Mouse (Mus musculus) neural tube, embryonic 15.5 days (tissue): ENCODE data around the gene Cox6a1. TPM values are rescaled to one million over a fixed set of nuclear protein-coding genes. Genes with fewer than 3 reads are reported as not detected.

Experiments
- ATAC-seq: fragments of 200-750 bp; cut with Nextera tagmentation; 2 replicates; pipeline ENCODE4 v1.8.0; 2017; ENCODE audit warnings: mild to moderate bottlenecking, moderate TSS enrichment, moderate library complexity; ENCODE audit not compliant: low FRiP score
- H3K27ac ChIP-seq: fragments of 300-500 bp; sonication (generic); replicated peaks from 2 replicates; pipeline ENCODE4 v1.5.1; 2015; ENCODE audit warnings: mild to moderate bottlenecking, inconsistent platforms
- H3K27me3 ChIP-seq: fragments of 300-500 bp; sonication (generic); replicated peaks from 2 replicates; pipeline ENCODE4 v1.6.1; 2015; ENCODE audit warnings: inconsistent platforms
- H3K36me3 ChIP-seq: fragments of 300-500 bp; sonication (generic); 2 replicates; pipeline ENCODE4 v1.6.1; 2015; ENCODE audit warnings: inconsistent platforms
- H3K4me1 ChIP-seq: fragments of 300-500 bp; sonication (generic); 2 replicates; pipeline ENCODE4 v1.6.1; 2015; ENCODE audit warnings: inconsistent platforms
- H3K4me2 ChIP-seq: fragments of 300-500 bp; sonication (generic); 2 replicates; pipeline ENCODE4 v1.6.1; 2015; ENCODE audit warnings: inconsistent platforms, mild to moderate bottlenecking, moderate library complexity
- H3K4me3 ChIP-seq: fragments of 300-500 bp; sonication (generic); replicated peaks from 2 replicates; pipeline ENCODE4 v1.5.1; 2015; ENCODE audit warnings: mild to moderate bottlenecking, inconsistent platforms
- H3K9ac ChIP-seq: fragments of 300-500 bp; sonication (generic); replicated peaks from 2 replicates; pipeline ENCODE4 v1.6.1; 2015; ENCODE audit warnings: mild to moderate bottlenecking, inconsistent platforms
- H3K9me3 ChIP-seq: fragments of 300-500 bp; sonication (generic); replicated peaks from 2 replicates; pipeline ENCODE4 v1.6.1; 2016; ENCODE audit warnings: inconsistent platforms
- WGBS: fragments of 180-500 bp; shearing (Covaris S2); methylation state at CpG from one replicate; pipeline ENCODE4 v1.1.7; 2015; ENCODE audit warnings: mixed read lengths; 5-methylcytosine and 5-hydroxymethylcytosine counted together
- polyA plus RNA-seq: library from polyadenylated mRNA; unstranded; fragments of >200 nt; fragmentation: Nextera tagmentation; extraction: Ambion mirVana; gene quantifications from 2 replicates; pipeline ENCODE4 v1.2.1, GENCODE M21; 2015

Cox6a1 gene
- polyA plus RNA-seq, 1 experiment from 2014 or later, result 1,358 TPM

GRCm38 (mm10) chr5:115341314-115342165 is 7.2 kb downstream of the Cox6a1 start:
- 12% methylated on average over 36 of the region's 36 CpGs for WGBS
- peaks cover 44% of the 10 kb centered on the region for H3K36me3 ChIP-seq
- peaks cover 35% of the 10 kb centered on the region for H3K4me1 ChIP-seq
- H3K27ac ChIP-seq, result peak overlapping the region; percentile 91
- no peaks in the 10 kb centered on the region for H3K27me3 ChIP-seq
- ATAC-seq, result peak; percentile 19
- H3K4me2 ChIP-seq, result peak overlapping the region; percentile 77
- H3K9ac ChIP-seq, result peak overlapping the region; percentile 95
- H3K9me3 ChIP-seq, result no peaks in the 10 kb centered on the region
- peak overlapping the region; percentile 80 for H3K4me3 ChIP-seq

GRCm38 (mm10) chr5:115340577-115341313 is 8.0 kb downstream of the Cox6a1 start, which contains the start of the genes Gatc and Triap1:
TSS of gene Gatc (minus strand) at chr5:115341178.
TSS of gene Triap1 (plus strand) at chr5:115341225.
- Histone ChIP-seq H3K9ac (peak within 1 kb of the TSS; percentile 95), H3K4me3 (peak within 1 kb of the TSS; percentile 80), H3K4me1 (peaks cover 29% of the 10 kb centered on the region), H3K36me3 (peaks cover 44% of the 10 kb centered on the region), H3K27me3 (no peaks in the 10 kb centered on the region), H3K9me3 (no peaks in the 10 kb centered on the region), H3K4me2 (peak within 1 kb of the TSS; percentile 77), H3K27ac (peak within 1 kb of the TSS; percentile 91)
- under 1% methylated on average over 62 of the region's 62 CpGs for WGBS
- ATAC-seq, result peak; percentile 92

- Histone ChIP-seq H3K4me1 (peaks cover 29% of the 10 kb centered on the region), H3K9ac (peak overlapping the region; percentile 95), H3K27me3 (no peaks in the 10 kb centered on the region), H3K4me2 (peak overlapping the region; percentile 77), H3K4me3 (peak overlapping the region; percentile 80), H3K36me3 (peaks cover 44% of the 10 kb centered on the region), H3K27ac (no peak overlapping the region), H3K9me3 (no peaks in the 10 kb centered on the region)
- ATAC-seq, result no peak
- 31% methylated on average over 7 of the region's 7 CpGs for WGBS
These were observed 8.8 kb downstream of the Cox6a1 start for GRCm38 (mm10) chr5:115340007-115340406.

GRCm38 (mm10) chr5:115333626-115334025 is 15.2 kb downstream of the Cox6a1 start:
- ATAC-seq, result no peak
- H3K4me2 ChIP-seq, result no peak overlapping the region
- H3K36me3 ChIP-seq, result peaks cover 65% of the 10 kb centered on the region
- peaks cover 22% of the 10 kb centered on the region for H3K4me1 ChIP-seq
- H3K9me3 ChIP-seq, result no peaks in the 10 kb centered on the region
- no peaks in the 10 kb centered on the region for H3K27me3 ChIP-seq
- H3K27ac ChIP-seq, result no peak overlapping the region
- no peak overlapping the region for H3K9ac ChIP-seq
- WGBS, result 87% methylated on average over 3 of the region's 3 CpGs
- H3K4me3 ChIP-seq, result no peak overlapping the region

GRCm38 (mm10) chr5:115330955-115331354 is 17.8 kb downstream of the Cox6a1 start:
- Histone ChIP-seq H3K36me3 (peaks cover 56% of the 10 kb centered on the region), H3K4me1 (peaks cover 34% of the 10 kb centered on the region), H3K4me3 (no peak overlapping the region), H3K27ac (no peak overlapping the region), H3K9ac (no peak overlapping the region), H3K4me2 (no peak overlapping the region), H3K9me3 (no peaks in the 10 kb centered on the region), H3K27me3 (no peaks in the 10 kb centered on the region)
- no peak for ATAC-seq
- 87% methylated on average over 9 of the region's 9 CpGs for WGBS

GRCm38 (mm10) chr5:115327610-115328548 is 20.9 kb downstream of the Cox6a1 start:
- peak overlapping the region; percentile 93 for H3K27ac ChIP-seq
- H3K27me3 ChIP-seq, result no peaks in the 10 kb centered on the region
- ATAC-seq, result peak; percentile 23

GRCm38 (mm10) chr5:115326875-115327609 is 21.7 kb downstream of the Cox6a1 start, which contains the start of gene Srsf9:
TSS of gene Srsf9 (plus strand) at chr5:115327177.
- peaks cover 38% of the 10 kb centered on the region for H3K4me1 ChIP-seq
- peak; percentile 93 for ATAC-seq
- H3K27me3 ChIP-seq, result no peaks in the 10 kb centered on the region
- peaks cover 18% of the 10 kb centered on the region for H3K36me3 ChIP-seq
- H3K9me3 ChIP-seq, result no peaks in the 10 kb centered on the region
- peak within 1 kb of the TSS; percentile 94 for H3K4me3 ChIP-seq
- WGBS, result under 1% methylated on average over 83 of the region's 97 CpGs
- H3K9ac ChIP-seq, result peak within 1 kb of the TSS; percentile 93
- peak within 1 kb of the TSS; percentile 93 for H3K27ac ChIP-seq
- peak within 1 kb of the TSS; percentile 87 for H3K4me2 ChIP-seq

More at GRCm38 (mm10) chr5:115327610-115328548, 20.9 kb downstream of the Cox6a1 start:
- Histone ChIP-seq H3K4me2 (peak overlapping the region; percentile 87), H3K4me1 (peaks cover 38% of the 10 kb centered on the region), H3K36me3 (peaks cover 25% of the 10 kb centered on the region), H3K9me3 (no peaks in the 10 kb centered on the region), H3K9ac (peak overlapping the region; percentile 93), H3K4me3 (peak overlapping the region; percentile 94)
- WGBS, result 1% methylated on average over 44 of the region's 55 CpGs

GRCm38 (mm10) chr5:115326256-115326831 is 22.4 kb downstream of the Cox6a1 start:
- Histone ChIP-seq H3K9me3 (no peaks in the 10 kb centered on the region), H3K4me1 (peaks cover 38% of the 10 kb centered on the region), H3K4me3 (peak overlapping the region; percentile 94), H3K4me2 (peak overlapping the region; percentile 87), H3K9ac (peak overlapping the region; percentile 93), H3K27ac (peak overlapping the region; percentile 93), H3K27me3 (no peaks in the 10 kb centered on the region), H3K36me3 (peaks cover 11% of the 10 kb centered on the region)
- peak; percentile 53 for ATAC-seq
- WGBS, result 29% methylated on average over 11 of the region's 11 CpGs

GRCm38 (mm10) chr5:115319004-115319940 is 29.5 kb downstream of the Cox6a1 start:
- peak overlapping the region; percentile 41 for H3K4me3 ChIP-seq
- under 1% methylated on average over 22 of the region's 22 CpGs for WGBS
- peak overlapping the region; percentile 77 for H3K27ac ChIP-seq
- H3K4me1 ChIP-seq, result peaks cover 37% of the 10 kb centered on the region
- H3K9me3 ChIP-seq, result no peaks in the 10 kb centered on the region
- ATAC-seq, result peak; percentile 63; the same call in 1 of the 2 replicates
- peak overlapping the region; percentile 51 for H3K9ac ChIP-seq
- H3K4me2 ChIP-seq, result peak overlapping the region; percentile 81
- no peaks in the 10 kb centered on the region for H3K36me3 ChIP-seq
- no peaks in the 10 kb centered on the region for H3K27me3 ChIP-seq
